Mouse (Mus musculus) WW6 (cell line): ENCODE measurements around the gene Ncaph2.
A peak's percentile ranks its signal among the peaks of the same experiment; 100 is the strongest.

Source experiments
- DNase-seq: peaks from one replicate; pipeline ENCODE4 v3.0.0-alpha.2; 2013; ENCODE audit warnings: low read depth, low spot score

The Ncaph2 gene

DNA sequence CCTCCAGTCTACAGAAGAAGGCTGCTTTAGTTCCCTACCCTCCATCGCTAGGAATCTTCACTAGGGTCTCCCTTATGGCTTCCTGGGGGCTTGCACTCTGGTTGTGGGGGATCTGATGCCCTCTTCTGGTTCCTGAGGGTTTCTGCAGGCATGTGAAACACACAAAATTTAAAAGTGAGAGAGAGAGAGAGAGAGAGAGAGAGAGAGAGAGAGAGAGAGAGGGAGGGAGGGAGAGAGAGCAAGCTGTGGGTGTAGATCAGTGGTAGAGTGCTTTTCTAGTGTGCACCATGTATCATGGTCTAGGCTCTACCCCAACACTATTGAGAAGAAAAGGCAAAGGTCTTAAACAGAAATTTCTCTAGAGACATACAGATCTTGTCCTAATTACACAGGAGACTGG, 13.8 kb upstream of the Ncaph2 start:
- DNase-seq: no peak

DNA sequence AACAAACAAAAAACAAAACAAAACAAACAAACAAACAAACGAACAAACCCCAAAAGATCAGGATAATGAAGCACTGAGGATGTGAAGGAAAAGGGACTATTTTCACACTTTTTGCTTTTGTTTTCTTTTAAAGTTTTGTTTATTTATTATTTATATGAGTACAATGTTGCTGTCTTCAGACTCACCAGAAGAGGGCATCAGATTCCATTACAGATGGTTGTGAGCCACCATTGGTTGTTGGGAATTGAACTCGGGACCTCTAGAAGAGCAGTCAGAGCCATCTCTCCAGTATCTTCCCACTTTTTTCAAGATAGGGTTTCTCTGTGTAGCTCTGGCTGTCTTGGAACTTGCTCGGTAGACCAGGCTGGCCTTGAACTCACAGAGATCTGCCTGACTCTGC, 12.2 kb upstream of the Ncaph2 start:
- no peak for DNase-seq

DNA sequence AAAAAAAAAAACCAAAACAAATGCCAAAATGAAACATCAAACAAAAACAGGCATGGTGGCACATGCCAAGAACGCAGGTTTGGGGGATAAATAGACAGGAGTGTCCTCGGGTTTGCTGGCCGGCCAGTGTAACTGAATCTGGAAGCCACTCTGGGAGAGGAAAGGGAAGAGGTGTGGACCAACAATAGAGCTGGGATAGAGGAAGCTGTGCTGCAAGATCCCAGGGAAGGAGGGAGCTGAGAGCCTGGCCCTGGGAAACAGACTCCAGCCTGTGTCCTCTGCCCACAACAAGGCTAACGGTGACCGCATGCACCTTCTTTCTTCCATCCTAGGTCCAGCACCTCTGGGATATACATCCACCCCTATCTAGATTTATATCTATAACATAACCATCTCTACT, 5.1 kb upstream of the Ncaph2 start:
- no peak for DNase-seq

DNA sequence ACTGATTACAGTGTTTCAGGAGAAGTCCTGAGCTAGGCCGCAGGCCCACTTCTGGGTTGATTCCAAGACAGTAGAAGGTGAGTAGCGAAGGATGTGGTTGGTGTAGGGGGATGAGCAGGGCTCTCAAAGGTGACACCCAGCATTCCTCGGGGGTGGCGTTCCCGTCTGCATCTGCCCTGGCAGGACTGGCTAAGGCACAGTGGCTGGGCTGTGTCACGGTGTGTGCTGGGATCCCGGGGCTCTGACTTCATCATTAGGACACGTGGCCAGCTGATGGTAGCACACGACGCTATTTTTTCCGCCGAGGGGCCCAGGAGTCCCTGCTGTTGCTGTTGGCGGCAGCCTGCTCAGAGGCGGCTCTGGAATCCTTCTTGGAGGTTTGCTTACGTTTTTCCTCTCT, 4.2 kb upstream of the Ncaph2 start:
- no peak for DNase-seq

DNA sequence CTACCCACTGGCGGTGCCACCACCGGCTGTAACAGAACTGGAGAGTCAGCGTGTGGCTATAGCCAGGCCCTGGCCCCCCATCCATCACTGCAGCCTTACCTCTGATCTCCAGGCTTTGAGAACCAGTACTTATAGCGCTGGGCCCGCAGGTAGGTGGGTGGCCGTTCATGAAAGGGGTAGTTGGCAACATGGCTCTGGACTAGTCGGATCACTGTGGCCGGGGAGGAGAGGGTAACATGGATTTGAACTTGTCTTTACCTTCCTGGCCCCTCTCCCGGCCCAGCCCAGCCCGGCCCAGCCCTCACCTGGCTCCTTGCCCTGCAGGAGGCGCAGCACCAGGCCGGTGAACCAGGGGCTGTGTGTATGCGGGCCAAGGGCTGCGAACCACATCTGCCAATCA, 3.5 kb upstream of the Ncaph2 start:
- no peak for DNase-seq

DNA sequence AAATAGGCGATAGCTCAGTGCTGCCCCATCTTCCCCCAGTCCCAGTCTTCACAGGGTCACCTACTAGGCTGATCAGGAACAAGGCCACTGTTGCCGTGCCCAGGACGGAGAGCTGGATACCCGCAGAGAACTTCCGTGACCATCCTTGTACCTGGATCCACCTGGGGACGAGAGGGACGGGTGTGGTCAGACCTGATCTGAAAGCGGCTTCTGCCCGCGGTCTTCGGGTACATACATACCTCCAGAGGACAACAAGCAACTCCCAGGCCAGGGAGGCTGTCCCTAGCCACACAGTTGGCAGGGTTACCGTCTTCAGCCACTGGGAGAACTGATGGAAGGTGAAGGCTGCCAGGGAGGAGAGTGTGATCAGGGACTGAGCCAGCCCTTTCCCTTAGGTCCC, 2.7 kb upstream of the Ncaph2 start:
- DNase-seq: no peak

DNA sequence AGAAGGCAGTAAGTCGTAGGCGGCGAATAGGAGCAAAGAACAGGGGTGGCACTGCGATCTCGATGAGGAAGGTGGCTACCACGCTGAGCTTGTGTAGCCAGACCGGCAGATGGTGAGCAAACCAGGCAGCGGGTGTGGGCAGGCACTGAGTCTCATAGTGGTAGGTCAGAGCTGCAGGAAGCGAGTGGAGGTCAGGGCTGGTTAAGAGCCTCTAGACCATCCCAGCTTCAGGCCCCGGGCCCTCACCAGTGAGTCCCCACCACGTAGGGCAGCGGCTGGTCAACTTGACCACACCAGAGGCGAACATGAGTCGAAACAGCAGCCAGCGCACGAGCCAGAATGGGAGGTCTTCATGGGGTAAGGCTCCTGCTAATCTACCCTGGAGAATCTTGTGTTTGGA, 1.7 kb upstream of the Ncaph2 start:
- DNase-seq: no peak

DNA sequence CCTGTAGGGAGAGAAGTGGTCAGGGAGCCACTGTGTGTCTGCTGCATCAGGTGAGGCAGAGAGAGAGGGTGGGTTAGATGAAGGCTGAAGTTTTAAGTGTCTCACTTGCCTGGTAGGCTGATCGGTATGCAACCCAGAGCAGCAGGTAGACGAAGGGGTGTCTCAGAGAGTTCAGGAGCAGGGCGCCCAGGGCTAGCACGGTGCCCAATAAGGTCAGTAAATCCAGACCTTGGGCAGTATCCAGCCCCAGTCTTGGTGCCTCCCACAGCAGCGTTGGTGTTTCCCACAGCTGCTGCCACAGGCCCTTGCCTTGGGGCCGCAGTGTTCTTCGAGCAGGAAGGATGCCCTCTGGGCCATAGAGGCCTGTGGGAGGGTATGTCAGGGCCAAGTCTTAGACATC, 1.1 kb upstream of the Ncaph2 start:
- DNase-seq: no peak

DNA sequence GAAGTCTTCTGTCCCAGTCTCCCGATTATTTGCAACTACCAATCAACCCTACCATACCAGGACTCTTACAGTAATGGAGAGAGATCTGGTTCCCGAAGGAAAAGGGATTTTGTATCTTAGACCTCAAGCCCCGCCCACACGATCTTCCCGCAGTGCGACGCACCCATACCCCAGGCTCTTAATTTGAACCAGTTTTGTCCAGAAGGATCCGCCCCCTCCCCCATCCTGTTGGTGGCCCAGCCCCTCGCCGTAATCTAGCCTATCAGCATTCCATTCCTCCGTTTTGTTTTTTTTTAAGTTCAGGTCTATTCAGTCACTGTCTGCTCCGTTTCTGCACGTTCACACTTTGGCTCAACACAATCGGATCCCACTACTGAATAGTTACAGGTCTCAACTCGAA, 853 bp downstream of the Ncaph2 start:
- peak; percentile 88 for DNase-seq

DNA sequence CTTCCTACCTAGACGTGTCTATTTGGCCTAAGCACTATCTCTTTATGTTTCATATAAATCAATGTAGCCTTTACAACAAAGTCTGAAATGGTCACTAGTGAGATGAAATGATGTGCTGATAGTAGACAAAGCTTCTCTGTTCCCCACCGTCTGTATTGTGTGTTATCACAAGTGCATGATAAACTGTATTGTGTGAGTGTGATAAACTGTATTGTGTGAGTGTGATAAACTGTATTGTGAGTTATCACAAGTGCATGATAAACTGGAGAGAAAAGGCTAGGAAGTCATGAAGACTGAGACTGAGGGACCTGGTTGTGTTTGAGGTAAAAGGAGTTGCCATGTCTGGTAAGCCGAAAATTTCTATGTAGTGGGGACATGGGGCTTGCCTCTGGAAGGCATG, 3.3 kb downstream of the Ncaph2 start:
- DNase-seq: no peak

DNA sequence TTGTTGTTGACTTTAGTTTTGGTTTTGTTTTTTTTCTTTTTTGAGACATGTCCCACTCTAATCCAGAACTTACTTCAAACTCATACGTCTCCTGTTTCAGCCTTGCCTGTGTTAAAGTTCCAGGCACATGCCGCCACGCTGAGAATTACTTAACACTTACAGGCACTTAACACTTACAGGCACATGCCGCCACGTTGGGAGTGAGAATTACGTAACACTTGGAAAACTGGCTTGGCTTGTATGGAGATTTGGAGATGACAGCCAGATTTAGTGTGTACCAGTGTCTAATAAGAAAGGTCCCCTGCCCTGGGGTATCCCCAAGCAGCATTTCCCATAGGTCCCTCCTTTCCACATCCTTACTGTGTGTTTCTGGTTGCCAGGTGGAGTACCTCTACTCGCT, 7.5 kb downstream of the Ncaph2 start:
- no peak for DNase-seq

DNA sequence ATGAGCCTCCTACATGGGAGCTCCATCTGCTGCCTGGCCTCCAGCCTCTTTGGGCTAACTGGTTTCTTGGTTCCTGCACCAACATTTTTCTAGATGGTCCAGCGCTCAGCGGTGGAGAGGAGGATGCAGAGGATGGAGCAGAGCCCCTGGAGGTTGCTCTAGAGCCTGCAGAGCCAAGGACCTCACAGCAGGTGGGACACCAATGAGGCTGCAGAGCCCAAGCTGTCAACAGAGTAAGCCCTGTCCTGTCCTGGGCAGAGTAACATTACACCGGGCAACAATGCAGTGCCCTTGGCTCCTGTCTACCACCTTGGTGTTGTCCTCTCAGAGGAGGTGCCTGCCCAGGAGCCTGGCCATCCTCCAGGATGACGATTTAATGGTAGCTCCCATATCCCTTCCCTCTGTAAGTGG, 9.6 kb downstream of the Ncaph2 start:
- DNase-seq: no peak

DNA sequence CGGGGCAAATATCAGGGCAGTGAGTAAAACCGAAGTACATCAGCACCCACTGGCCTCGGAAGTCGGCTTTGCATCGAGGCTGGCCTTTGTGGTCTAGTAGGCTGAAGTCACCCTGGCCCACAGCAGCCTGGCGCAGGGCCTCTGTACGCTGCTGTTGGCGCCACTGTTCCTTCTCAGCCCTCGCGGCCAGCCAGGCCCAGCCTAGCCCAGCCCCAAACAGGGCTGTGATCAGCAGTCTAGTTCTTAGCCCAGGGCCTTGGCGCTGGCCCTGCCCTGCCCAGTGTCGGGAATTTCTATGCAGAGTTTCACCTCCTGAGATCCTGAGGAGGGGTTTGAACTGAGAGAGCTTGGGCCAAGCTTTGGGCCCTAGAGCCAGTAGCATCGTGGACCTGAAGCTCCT, 16.5 kb downstream of the Ncaph2 start:
- no peak for DNase-seq

DNA sequence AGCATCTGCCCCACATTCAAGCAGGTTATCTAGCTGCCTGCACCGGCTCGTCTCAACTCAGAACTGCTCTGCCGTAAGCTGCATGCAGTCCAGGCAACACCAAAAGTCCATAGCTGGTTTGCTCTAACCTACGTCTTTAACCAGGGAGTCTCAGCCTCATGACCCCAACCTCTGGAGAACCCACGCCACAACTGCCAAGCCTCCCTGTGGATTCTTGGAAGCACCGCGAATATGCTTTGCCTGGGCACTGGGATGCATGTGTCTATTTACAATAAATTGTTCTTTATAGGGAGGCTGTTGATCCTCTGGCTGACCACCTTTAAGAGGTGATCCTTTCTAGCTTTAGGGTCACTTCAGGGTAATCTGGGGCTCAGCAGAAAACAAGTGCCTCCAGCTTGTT, 17.0 kb downstream of the Ncaph2 start:
- no peak for DNase-seq

DNA sequence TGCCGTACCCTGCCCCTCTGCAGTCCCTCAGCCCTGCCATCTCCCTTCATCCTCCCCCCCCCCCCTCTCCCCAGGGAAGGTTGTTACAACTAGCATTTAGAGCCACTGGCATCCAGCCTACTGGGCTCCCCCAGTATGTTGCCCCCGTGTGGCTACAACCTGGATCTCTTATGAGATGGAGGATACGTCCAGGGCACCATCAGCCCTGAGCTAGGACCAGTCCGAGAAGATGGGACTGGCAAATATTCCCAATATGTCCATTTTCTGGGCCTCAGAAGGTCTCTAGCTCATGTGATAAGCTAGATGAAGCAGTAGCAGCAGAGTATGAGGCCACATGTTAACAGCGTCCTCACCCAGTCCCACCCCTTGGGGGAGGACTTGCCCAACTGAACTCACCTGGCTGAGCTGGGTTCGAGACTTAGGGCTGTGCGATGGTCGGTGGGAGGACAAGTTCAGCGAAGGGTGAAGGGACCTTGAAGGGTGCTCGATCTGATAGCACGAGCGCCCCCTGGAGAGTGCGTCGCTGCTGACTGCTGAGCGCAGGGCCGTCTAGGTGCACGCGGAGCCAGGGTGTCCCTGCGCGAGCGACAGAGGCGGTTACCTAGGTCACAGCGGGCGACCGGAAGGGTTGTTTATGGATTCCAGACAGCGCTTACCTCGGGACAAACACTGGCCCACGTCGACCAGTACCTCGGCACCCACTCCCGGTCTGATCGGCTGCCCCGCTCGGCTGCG, 17.7 kb downstream of the Ncaph2 start:
- peak; percentile 66 for DNase-seq

DNA sequence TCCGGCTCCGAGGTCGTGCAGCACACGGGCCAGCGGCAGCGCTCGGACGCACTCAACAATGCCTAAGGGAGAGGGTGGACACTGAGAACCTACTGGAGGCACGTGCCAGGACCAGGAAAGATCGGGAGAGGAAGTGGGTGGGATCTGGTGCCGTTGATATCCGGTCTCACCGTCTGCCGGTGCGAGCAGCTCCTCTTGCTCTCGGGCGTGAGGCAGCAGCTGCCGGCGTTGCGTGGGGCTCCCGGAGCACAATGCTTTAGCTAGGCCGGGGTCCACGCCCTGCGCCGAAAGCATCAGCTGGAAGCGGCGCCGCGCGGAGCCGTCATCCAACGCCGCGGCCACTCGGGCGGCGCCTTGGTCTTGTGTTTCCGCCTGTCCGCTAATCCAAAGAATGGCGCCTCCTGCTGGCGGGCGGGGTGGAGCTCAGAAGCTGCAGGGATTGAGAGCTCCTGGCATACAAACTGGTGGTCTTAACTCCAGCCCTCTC, 18.3 kb downstream of the Ncaph2 start, which contains the start of gene Sco2:
Gene Sco2 (minus strand): TSS at position 85 of the 487 bp plus-strand sequence.
- DNase-seq: peak; percentile 86

DNA sequence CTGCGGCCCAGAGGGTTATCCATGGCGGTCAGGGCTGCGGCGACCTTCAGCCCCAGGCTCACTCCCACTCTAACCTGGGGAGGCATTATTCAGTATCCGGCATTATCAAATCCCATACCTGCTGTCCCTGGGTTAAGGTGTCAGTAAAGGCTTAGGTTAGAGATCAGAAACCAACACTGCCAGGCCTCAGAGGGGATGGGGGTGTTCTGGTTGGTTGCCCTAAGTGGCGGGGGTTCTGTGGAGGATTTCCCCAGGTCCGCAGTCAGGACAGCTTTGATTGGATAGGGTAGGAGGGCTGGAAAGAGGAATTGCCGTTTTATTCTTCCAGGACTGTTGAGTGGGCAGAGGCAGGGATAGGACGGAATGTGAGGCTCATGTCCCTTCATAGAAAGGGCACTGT, 18.8 kb downstream of the Ncaph2 start:
- DNase-seq: no peak

DNA sequence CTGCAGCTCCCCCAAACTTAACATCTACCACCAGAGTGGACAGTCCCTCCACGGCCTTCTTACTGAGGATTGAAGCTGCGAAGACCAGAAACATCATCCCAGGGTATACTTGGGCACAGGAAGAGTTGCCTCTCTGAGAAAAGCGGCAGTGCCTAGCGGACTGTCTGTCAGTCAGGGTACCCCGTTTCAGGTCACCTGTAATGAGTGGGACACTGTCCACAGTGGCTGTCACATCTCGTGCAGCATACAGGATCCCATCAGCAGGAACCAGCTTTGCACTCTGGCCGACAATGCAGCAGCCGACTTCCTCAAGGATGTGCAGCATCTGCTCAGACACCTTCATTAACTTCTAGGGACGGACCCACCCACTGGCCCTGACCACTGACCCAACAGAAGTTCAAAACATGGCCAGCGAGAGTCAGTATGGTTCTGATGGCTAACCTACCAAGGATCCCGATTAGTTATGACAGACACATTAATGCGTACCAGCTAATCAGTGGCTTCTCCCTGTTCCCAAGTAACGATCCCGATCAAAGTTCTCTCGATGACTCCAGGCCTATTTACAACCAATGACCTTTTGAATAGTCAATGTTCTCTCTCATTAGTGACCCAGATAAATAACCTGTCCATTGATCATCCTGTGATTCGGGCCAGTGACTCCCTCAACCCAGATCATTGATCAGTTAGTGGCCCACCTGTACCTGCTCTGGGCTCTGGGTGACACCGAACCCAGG, 19.4 kb downstream of the Ncaph2 start:
- no peak for DNase-seq

DNA sequence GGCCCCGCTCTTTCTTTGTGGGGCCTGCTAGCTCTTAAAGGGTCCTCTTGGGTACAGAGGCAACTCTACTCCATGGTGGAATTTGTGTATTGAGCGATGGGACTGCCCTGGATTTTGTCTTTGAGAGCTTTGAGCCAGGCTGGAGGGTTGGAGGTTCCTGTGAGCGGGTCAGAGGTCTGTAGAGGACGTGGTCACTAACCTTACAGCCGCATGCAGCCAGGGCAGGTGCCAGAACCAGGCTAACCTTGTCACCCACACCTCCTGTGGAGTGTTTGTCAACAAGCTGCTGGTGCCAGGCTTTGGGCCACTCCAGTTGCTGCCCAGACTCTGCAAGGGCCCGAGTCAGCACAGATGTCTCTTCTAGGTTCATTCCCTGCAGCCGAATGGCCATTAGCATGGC, 20.5 kb downstream of the Ncaph2 start:
- no peak for DNase-seq

DNA sequence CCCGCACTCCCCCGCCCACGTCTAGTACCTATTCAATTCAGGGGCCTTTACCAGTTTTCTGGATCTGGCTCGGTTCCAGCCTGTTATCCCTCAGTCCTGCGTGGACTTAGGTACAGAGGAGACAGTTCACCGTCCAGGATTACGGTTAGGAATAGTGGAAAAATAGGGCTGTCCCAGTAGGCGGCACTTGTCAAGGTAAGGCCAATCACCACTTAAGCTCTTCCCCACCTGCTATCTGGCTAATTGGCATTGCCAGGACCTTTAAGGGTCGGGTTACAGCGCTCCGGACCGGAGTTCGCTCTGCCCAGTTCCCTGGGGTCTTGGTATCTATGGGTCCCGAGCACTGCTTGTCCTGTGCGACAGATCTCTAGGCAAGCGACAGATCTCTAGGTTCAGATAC, 21.4 kb downstream of the Ncaph2 start, which contains the start of gene Tymp:
Gene Tymp (minus strand): TSS at position 83 of the 400 bp plus-strand sequence.
- DNase-seq: no peak

DNA sequence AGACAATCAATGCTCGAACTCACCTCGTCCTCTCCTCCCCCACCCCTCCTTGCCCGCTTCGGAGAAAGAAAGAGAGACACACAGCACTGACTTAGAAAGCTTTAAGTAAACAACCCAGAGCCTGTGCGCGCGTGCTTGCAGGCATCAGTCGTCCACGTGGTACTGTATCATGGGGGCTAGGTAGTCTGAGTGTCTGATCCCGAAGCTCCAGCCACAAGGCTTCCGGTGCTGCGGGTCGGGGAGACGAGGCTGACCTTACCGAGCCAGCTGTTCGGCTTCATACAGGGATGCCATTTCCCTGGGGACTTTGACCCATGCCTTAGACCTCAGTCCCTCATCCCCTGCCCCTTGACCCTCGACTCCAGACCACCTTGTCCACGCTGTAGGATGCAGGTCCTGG, 21.8 kb downstream of the Ncaph2 start:
- no peak for DNase-seq

DNA sequence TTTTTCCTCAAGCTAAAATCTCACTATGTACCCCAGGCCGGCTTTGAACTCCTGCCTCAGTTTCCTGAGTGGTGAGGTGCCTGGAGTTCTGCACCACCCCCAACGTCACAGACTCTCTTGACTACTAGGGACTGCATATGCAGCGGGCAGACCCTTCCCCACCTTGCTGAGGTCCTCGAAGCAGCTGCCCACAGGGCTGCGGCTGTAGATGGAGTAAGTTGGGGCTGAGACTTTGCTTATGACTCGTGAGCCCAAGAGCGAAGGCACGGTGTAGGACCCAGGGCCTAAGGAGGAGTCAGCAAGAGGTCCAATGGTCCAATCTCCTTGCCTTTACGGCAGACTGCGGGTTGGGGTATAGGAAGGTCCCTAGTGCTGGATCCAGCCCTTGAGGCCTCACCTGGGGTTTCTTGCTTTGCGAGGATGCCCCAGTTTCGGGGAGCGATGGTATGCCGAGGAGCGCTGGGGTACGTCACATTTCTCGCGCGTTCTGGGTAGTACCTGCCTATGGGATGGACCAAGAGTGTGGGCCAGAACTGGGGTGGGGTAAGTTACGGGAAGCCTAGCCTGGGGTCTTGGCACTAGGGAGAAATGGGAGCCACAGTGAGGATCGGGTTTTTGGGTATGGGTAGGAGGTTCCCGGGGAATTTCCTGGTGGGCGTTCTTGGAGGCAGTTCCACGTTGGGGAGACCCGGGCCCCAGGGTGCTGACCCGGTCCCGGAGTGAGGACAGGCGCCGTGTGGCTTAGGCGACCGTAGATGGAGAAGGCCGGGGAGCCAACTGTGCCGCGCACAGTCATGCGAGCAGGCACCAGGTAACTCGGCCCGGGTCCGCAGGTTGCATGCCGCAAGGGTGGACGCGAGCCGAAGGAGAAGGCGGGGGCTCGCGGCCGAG, 22.7 kb downstream of the Ncaph2 start:
- DNase-seq: no peak
